Mouse (Mus musculus) heart, adult 2 months (tissue): ENCODE measurements around the gene Glis3. TPM values are rescaled to one million over a fixed set of nuclear protein-coding genes. Genes with fewer than 3 reads are reported as not detected.

Source experiments
- DNase-seq, 2 experiments: peaks; one replicate each; pipeline ENCODE4 v3.0.0; 2021
- H3K27ac ChIP-seq: fragments of 200-600 bp; 2 replicates; pipeline ENCODE4 v1.8.1; 2022
- H3K27me3 ChIP-seq: fragments of 200-500 bp; 2 replicates; pipeline ENCODE4 v1.6.1; 2012; ENCODE audit warnings: mild to moderate bottlenecking, low read length, inconsistent platforms, mixed read lengths; ENCODE audit not compliant: control insufficient read depth, insufficient read depth
- H3K36me3 ChIP-seq: fragments of 200-500 bp; 2 replicates; pipeline ENCODE4 v1.6.1; 2012; ENCODE audit warnings: low read length, inconsistent platforms; ENCODE audit not compliant: control insufficient read depth, insufficient read depth
- H3K4me1 ChIP-seq: fragments of 200-500 bp; 2 replicates; pipeline ENCODE4 v1.6.1; 2011; ENCODE audit warnings: low read length; ENCODE audit not compliant: control insufficient read depth, insufficient read depth
- H3K4me3 ChIP-seq: fragments of 200-600 bp; 2 replicates; pipeline ENCODE4 v1.8.1; 2022
- H3K79me2 ChIP-seq: fragments of 200-500 bp; replicated peaks from 2 replicates; pipeline ENCODE4 v1.6.1; 2012; ENCODE audit warnings: mild to moderate bottlenecking, inconsistent platforms, low read length, moderate library complexity, mixed read lengths; ENCODE audit not compliant: control insufficient read depth, insufficient read depth
- H3K9ac ChIP-seq: fragments of 200-500 bp; 2 replicates; pipeline ENCODE4 v1.6.1; 2012; ENCODE audit warnings: low read depth, mild to moderate bottlenecking, control low read depth, inconsistent platforms, low read length, mixed read lengths
- CTCF ChIP-seq: fragments of 200-600 bp; IDR thresholded peaks from 2 replicates; pipeline ENCODE4 v1.8.1; 2022; ENCODE audit warnings: antibody characterized with exemption, mild to moderate bottlenecking, moderate library complexity
- EP300 ChIP-seq: fragments of 200-500 bp; IDR thresholded peaks from 2 replicates; pipeline ENCODE4 v1.6.1; 2011; ENCODE audit warnings: low read depth, low read length, control low read depth; ENCODE audit not compliant: insufficient read depth
- POLR2A ChIP-seq: fragments of 200-500 bp; IDR thresholded peaks from 2 replicates; pipeline ENCODE4 v1.6.1; 2011; ENCODE audit warnings: mild to moderate bottlenecking, low read depth, low read length, control low read depth; ENCODE audit not compliant: insufficient read depth
- WGBS: fragments of 180-500 bp; shearing (Covaris S2); methylation state at CpG from one replicate; pipeline ENCODE4 v1.1.7; 2018; 5-methylcytosine and 5-hydroxymethylcytosine counted together
- intact Hi-C: fragments of 180-260 bp; cut with DNase I; formaldehyde crosslinking; loops from one replicate; pipeline ENCODE4 v1.15.1; 2025
- polyA plus RNA-seq: library from polyadenylated mRNA; depleted of rRNA; stranded (reverse); fragments of >200 nt; gene quantifications from 2 replicates; pipeline ENCODE4 v1.2.3, GENCODE M21; 2012
- total RNA-seq, 2 experiments: library from RNA; stranded (reverse); gene quantifications; 2 replicates each; pipeline ENCODE4 v1.2.3; 2021

Glis3 gene
- total and polyA plus RNA-seq, 3 experiments: 0.55 to 1.3 (median 1.1) TPM

DNA sequence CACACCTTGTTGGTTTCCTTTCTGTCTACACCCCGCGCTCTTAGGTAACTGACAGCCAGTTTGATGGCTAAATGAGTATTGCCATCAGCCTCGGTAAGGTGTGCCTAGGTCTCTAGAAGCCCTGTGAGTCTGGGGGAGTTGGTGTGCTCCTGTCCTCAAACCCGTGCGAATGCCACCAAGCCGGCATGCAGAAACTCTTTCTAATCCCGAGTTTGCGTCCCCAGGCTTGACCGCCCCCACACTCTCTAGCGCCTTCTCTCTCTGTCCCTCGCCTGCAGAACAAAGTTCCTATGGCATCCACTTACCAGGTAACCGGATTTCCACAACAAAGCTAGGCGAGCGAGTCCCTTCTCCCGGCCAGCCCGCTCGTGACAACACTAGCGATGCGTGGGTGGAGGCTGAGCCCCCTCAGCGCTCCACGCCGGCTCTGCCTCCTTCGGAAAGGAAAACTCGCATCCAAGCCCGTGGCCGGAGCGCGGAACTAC is 544 bp downstream of the Glis3 start:
- DNase-seq: peak in 1 of 2 experiments; percentile 6
- Histone ChIP-seq H3K4me3 (peak overlapping the region; percentile 59), H3K27me3 (peaks cover 4% of the 10 kb centered on the region; the same call in 1 of the 2 replicates), H3K36me3 (no peaks in the 10 kb centered on the region), H3K79me2 (no peaks in the 10 kb centered on the region), H3K4me1 (no peaks in the 10 kb centered on the region; the same call in none of the 2 replicates), H3K9ac (peak overlapping the region; percentile 76), H3K27ac (peak overlapping the region; percentile 26; the same call in 1 of the 2 replicates)
- TF ChIP-seq CTCF: no peak
- TF ChIP-seq POLR2A: no peak
- no peak for TF ChIP-seq EP300
- intact Hi-C loops: no loop called here
- WGBS: under 1% methylated on average over 28 of the region's 28 CpGs

DNA sequence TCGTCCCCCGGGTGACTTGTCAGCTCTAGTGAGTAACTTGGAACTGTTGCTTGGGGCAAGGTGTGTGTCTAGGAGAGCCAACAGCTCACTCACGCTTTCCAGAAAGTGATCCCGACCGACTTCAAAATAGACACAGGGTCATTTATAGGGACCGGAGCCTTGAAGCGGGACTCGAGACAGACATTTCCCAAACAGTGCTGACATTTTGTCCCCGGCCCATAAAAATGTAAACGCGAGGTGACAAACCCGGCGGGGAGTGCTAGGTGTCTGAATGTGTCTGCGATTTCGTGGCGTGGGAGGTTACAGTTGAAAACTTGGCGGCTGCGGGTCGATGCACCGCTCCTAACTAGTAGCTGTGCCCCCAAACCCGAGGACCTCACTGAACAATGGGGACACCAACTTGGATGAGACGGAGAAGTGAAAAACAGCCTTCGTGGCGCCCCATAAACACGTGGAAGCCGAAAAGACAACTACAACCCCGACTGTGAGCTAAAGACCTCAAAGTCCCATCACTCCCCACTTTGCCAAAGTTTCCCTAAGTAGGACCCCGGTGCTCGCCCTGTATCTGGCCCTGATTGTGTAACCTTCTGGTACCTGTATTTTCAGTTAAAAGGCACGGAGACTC is 1.1 kb downstream of the Glis3 start:
- Histone ChIP-seq H3K79me2 (no peaks in the 10 kb centered on the region), H3K27me3 (peaks cover 4% of the 10 kb centered on the region; the same call in 1 of the 2 replicates), H3K27ac (no peak overlapping the region; the same call in 1 of the 2 replicates), H3K9ac (peak overlapping the region; percentile 76; the same call in 1 of the 2 replicates), H3K4me1 (no peaks in the 10 kb centered on the region; the same call in none of the 2 replicates), H3K4me3 (peak overlapping the region; percentile 59), H3K36me3 (no peaks in the 10 kb centered on the region)
- intact Hi-C loops: no loop called here
- DNase-seq: peak; percentile 10 to 36
- WGBS: under 1% methylated on average over 30 of the region's 30 CpGs
- no peak for TF ChIP-seq EP300
- no peak for TF ChIP-seq POLR2A
- no peak for TF ChIP-seq CTCF

DNA sequence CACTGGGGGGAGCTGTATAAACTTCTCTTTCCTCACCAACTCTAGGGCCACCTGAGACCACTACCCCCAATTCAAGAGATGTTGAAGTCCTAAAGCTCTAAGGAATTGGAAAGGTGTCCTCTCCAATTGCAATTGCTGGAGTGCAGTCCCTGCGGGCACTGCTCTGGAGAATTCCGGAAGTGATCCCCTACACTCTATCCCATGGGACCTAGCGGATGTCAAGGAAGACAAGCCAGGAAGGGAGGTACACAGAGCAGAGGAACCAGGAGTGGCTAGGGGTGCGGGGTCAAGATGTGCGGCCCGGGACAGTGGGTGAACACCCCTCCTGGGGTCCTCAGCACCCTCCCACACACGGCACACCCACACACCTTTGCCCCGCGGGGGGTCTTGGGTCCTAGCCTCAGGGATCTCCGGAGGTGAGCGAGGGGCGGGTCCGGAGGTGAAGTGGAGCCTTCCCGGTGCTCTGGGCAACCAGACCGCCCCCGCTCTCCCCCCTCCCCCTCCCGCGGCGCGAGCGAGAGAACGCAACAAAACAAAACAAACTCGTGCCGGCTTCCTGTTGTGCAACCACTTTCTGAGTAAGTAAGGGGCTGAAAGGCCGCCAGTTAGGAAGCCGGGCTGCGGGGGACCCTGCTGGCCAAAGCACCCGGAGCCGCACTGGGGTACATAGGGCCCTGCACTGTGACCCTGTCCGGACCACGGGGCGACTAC is 2.0 kb downstream of the Glis3 start:
- Histone ChIP-seq H3K27ac (peak overlapping the region; percentile 15), H3K79me2 (no peaks in the 10 kb centered on the region), H3K4me3 (peak overlapping the region; percentile 59), H3K36me3 (no peaks in the 10 kb centered on the region), H3K4me1 (no peaks in the 10 kb centered on the region; the same call in none of the 2 replicates), H3K9ac (peak overlapping the region; percentile 58), H3K27me3 (peaks cover 4% of the 10 kb centered on the region; the same call in 1 of the 2 replicates)
- intact Hi-C loops: no loop called here
- 2% methylated on average over 32 of the region's 32 CpGs for WGBS
- peak; percentile 60 to 74 for DNase-seq
- TF ChIP-seq CTCF (no peak), EP300 (no peak), POLR2A (no peak)

DNA sequence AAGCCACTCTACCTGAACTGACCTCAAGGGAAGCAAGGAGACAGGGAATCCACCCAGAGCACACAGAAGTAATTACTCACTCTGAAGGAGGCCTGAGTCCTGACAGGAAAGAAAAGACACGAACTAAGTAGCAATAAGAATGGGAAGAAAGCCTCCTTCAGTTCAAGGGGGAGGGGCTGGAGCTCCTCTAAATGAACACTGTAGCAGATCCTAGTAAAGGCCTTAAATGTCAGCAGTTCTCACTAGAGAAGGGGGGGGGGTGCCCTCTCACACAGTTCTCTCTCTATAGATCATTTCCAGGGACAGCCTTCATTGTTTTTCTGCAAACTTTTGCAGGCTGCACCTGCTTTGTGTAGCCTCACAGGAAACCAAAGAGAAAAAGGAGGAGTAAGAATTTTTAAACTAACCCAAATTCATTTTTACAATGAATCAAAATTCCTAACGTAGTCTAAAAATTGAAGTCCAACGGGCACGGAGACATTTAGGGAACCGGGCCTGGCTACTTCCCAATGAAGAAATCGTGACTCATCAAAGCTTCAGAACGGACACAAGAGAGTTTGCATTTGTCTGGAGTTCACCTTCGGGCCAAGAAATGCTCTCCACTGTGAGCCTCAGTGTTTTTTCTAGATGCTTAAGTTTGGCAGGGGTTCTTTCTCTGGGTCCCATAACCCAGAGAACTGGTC is 2.7 kb downstream of the Glis3 start:
- DNase-seq: peak; percentile 32 to 46
- Histone ChIP-seq H3K27me3 (peaks cover 4% of the 10 kb centered on the region; the same call in 1 of the 2 replicates), H3K27ac (no peak overlapping the region), H3K4me3 (peak overlapping the region; percentile 59; the same call in 1 of the 2 replicates), H3K79me2 (no peaks in the 10 kb centered on the region), H3K4me1 (no peaks in the 10 kb centered on the region; the same call in none of the 2 replicates), H3K9ac (no peak overlapping the region), H3K36me3 (no peaks in the 10 kb centered on the region)
- intact Hi-C loops: no loop called here
- WGBS: 29% methylated on average over 8 of the region's 8 CpGs
- TF ChIP-seq CTCF: no peak
- TF ChIP-seq POLR2A: no peak
- TF ChIP-seq EP300: no peak

DNA sequence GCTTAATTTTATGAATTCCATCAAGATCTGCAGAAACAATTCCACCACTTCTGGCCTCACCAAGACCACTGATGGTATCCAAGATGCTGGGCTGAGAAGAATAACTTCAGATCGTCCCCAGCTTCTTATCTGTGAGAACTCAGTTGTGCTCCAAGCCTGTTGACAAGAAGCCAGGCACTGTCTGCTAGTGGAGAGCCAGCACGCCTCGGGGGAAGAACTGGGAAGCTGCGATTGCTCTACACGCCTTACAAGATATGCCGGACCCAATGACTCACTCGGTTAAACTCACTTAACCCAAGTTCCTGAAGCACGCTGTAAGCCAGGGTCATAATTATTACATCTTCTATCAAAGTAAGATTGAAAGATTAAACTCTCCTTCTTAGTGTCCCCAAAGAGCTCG is 16.1 kb downstream of the Glis3 start:
- intact Hi-C loops: no loop called here
- Histone ChIP-seq H3K36me3 (no peaks in the 10 kb centered on the region), H3K4me3 (no peak overlapping the region), H3K27ac (no peak overlapping the region), H3K27me3 (no peaks in the 10 kb centered on the region), H3K79me2 (no peaks in the 10 kb centered on the region), H3K9ac (no peak overlapping the region), H3K4me1 (no peaks in the 10 kb centered on the region)
- WGBS: 35% methylated on average over 9 of the region's 9 CpGs
- no peak for TF ChIP-seq POLR2A
- TF ChIP-seq EP300: no peak
- TF ChIP-seq CTCF: no peak
- DNase-seq: peak; percentile 53 to 68
